Mouse (Mus musculus): ENCODE results near the gene Rit1. TPM values are rescaled to one million over a fixed set of nuclear protein-coding genes. Genes with fewer than 3 reads are reported as not detected.
A peak's percentile ranks its signal among the peaks of the same experiment; 100 is the strongest.

Rit1 gene
- polyA plus RNA-seq, 1 experiment from 2014 or later: 50.3 TPM

DNA sequence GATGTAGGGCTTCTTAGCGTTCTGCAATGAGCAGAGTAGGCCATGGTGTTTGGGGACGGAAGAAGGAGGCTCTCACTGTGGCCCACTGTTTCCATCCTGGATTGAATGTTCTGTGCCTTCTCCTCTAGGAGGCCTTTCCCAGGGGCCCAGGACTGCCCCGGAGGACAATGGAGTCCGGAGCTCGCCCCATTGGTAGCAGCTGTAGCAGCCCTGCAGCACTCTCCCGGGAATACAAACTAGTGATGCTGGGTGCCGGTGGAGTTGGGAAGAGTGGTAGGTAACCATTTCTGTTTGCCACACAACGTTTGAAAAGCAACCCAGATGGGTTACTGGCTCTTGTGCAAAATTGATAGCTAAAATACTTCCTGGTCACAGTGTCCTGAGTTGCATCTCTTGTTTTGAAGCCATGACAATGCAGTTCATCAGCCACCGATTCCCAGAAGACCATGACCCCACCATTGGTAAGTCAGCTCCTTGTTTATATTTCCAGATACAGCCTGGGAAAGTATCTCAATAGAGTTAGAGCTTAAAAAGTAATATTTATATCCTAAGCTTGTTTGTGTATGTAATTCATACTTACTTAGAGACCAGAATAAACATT, 660 bp downstream of the Rit1 start:
- WGBS: 11% methylated on average over 9 of the region's 9 CpGs
- Histone ChIP-seq H3K27ac (ENCODE audit: low read depth, low read length) (0 out of 2 replicates have a peak overlapping the region, but pooled peaks have one; percentile 23), H3K4me1 (ENCODE audit: control insufficient read depth, insufficient read depth, low read length) (peaks cover 3% of the 10 kb centered on the region; the same call in 1 of the 2 replicates), H3K9me3 (ENCODE audit: control insufficient read depth, low read length) (no peaks in the 10 kb centered on the region), H3K27me3 (ENCODE audit: control insufficient read depth, insufficient read depth, low read length) (no peaks in the 10 kb centered on the region), H3K9ac (ENCODE audit: low read length) (peak overlapping the region; percentile 69), H3K4me3 (ENCODE audit: low read depth, low read length) (peak overlapping the region; percentile 74), H3K4me2 (ENCODE audit: low read depth) (peak overlapping the region; percentile 79), H3K36me3 (ENCODE audit: control insufficient read depth, insufficient read depth, low read length) (peaks cover 2% of the 10 kb centered on the region)
- DNase-seq (ENCODE audit: low spot score) (peak; percentile 50), ATAC-seq (ENCODE audit: insufficient read depth, low FRiP score, low TSS enrichment) (peak; percentile 49; the same call in 1 of the 2 replicates)

DNA sequence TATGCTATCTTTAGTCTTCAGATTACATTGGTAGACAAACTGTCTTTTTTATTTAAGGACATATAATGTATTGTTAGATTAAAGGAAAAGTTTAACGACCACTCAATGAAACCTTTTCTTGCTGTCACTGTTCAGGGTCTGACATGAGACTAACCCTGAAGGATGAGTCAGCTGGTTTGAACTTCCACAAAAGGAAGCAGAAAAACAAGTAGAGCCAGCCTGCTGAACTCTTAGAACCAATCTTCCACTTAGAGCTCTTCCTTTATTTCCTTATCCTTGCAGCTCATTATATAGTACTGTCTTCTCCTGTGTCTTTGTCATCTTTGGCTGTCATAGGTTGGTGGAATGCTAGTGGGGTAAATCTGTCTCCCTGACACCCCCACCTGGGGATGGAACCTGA, 1.2 kb downstream of the Rit1 start:
- H3K9ac ChIP-seq (ENCODE audit: low read length): 0 out of 2 replicates have a peak overlapping the region, but pooled peaks have one; percentile 23
- WGBS: 79% methylated on average over 1 of the region's 1 CpGs
- peaks cover 3% of the 10 kb centered on the region; the same call in 1 of the 2 replicates for H3K4me1 ChIP-seq (ENCODE audit: control insufficient read depth, insufficient read depth, low read length)
- no peaks in the 10 kb centered on the region for H3K9me3 ChIP-seq (ENCODE audit: control insufficient read depth, low read length)
- no peak overlapping the region for H3K27ac ChIP-seq (ENCODE audit: low read depth, low read length)
- peaks cover 2% of the 10 kb centered on the region; the same call in 1 of the 2 replicates for H3K36me3 ChIP-seq (ENCODE audit: control insufficient read depth, insufficient read depth, low read length)
- peak overlapping the region; percentile 14; the same call in 1 of the 2 replicates for H3K4me3 ChIP-seq (ENCODE audit: low read depth, low read length)
- DNase-seq (ENCODE audit: low spot score) (no peak), ATAC-seq (ENCODE audit: insufficient read depth, low FRiP score, low TSS enrichment) (no peak)
- H3K4me2 ChIP-seq (ENCODE audit: low read depth): peak overlapping the region; percentile 14; the same call in 1 of the 2 replicates
- H3K27me3 ChIP-seq (ENCODE audit: control insufficient read depth, insufficient read depth, low read length): no peaks in the 10 kb centered on the region

DNA sequence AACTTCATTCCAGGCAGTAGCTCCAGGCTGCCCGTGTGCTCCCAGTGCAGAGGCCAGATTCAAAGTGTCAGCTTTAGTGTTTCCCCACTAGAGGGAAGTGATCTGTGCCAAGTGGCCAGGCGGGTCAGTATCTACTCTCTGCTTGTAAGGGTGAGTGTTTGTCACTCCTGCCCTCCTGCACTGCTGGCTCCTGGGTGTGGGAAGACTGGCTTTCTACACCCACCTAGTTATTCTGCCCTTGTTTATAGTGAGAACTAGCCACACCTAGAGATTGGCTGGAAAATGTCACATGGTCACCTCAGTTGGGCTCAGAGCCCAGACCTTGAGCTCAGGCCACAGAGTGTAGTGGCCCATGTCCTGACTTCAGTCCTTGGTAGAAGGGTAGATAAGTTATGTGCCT, 2.5 kb downstream of the Rit1 start:
- H3K4me3 ChIP-seq (ENCODE audit: low read depth, low read length): no peak overlapping the region
- H3K9me3 ChIP-seq (ENCODE audit: control insufficient read depth, low read length): no peaks in the 10 kb centered on the region
- 80% methylated on average over 2 of the region's 2 CpGs for WGBS
- no peak overlapping the region for H3K9ac ChIP-seq (ENCODE audit: low read length)
- DNase-seq (ENCODE audit: low spot score): no peak
- H3K4me1 ChIP-seq (ENCODE audit: control insufficient read depth, insufficient read depth, low read length): peaks cover 3% of the 10 kb centered on the region; the same call in 1 of the 2 replicates
- no peak overlapping the region for H3K4me2 ChIP-seq (ENCODE audit: low read depth)
- H3K27ac ChIP-seq (ENCODE audit: low read depth, low read length): no peak overlapping the region
- H3K36me3 ChIP-seq (ENCODE audit: control insufficient read depth, insufficient read depth, low read length): no peaks in the 10 kb centered on the region
- no peak for ATAC-seq (ENCODE audit: insufficient read depth, low FRiP score, low TSS enrichment)
- H3K27me3 ChIP-seq (ENCODE audit: control insufficient read depth, insufficient read depth, low read length): no peaks in the 10 kb centered on the region

DNA sequence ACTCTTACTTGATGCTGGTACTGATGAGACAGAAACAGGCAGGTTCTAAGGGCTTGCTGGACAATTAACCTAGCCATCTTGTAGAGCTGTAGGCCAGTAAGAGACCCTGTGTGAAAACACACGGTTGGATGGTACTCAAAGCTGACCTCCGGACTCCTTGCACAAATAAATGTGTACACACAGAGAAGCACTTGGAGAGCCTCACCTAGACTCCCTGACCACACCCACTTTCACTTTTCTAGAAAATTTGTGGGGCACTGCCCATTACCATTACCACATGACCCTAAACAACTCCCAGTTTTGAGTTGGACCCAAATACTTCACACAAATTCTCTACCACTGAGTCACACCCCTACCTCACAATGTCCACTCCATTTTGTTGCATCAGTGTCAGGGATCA, 19.9 kb downstream of the Rit1 start:
- no peak for ATAC-seq (ENCODE audit: insufficient read depth, low FRiP score, low TSS enrichment)
- H3K9me3 ChIP-seq (ENCODE audit: control insufficient read depth, low read length): no peaks in the 10 kb centered on the region
- H3K27me3 ChIP-seq (ENCODE audit: control insufficient read depth, insufficient read depth, low read length): no peaks in the 10 kb centered on the region
- no peak overlapping the region for H3K4me3 ChIP-seq (ENCODE audit: low read depth, low read length)
- H3K27ac ChIP-seq (ENCODE audit: low read depth, low read length): no peak overlapping the region
- no peak overlapping the region for H3K4me2 ChIP-seq (ENCODE audit: low read depth)
- H3K4me1 ChIP-seq (ENCODE audit: control insufficient read depth, insufficient read depth, low read length): no peaks in the 10 kb centered on the region
- no peak for DNase-seq (ENCODE audit: low spot score)
- 90% methylated on average over 2 of the region's 2 CpGs for WGBS
- H3K9ac ChIP-seq (ENCODE audit: low read length): no peak overlapping the region
- H3K36me3 ChIP-seq (ENCODE audit: control insufficient read depth, insufficient read depth, low read length): no peaks in the 10 kb centered on the region

DNA sequence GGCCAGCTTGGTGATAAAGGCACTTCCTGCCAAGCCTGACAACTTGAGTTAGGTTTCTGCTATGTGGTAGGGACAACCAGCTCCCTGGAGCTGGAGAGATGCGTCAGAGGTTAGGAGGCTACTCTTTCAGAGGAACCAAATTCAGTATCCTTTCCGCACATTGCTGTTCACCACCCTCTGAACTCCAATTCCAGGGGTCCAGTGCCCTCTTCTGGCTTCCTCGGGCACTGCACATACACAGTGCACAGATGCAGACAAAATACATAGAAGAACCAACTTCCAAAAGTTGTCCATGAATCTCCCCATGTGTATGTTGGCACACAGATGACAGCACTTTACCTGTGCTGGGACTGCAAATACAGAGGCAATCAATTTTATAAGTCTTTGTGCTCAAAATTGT, 22.0 kb downstream of the Rit1 start:
- ATAC-seq (ENCODE audit: insufficient read depth, low FRiP score, low TSS enrichment): no peak
- Histone ChIP-seq H3K27me3 (ENCODE audit: control insufficient read depth, insufficient read depth, low read length) (no peaks in the 10 kb centered on the region), H3K9ac (ENCODE audit: low read length) (no peak overlapping the region), H3K4me2 (ENCODE audit: low read depth) (no peak overlapping the region), H3K36me3 (ENCODE audit: control insufficient read depth, insufficient read depth, low read length) (peaks cover 2% of the 10 kb centered on the region), H3K27ac (ENCODE audit: low read depth, low read length) (no peak overlapping the region), H3K4me1 (ENCODE audit: control insufficient read depth, insufficient read depth, low read length) (no peaks in the 10 kb centered on the region), H3K4me3 (ENCODE audit: low read depth, low read length) (no peak overlapping the region), H3K9me3 (ENCODE audit: control insufficient read depth, low read length) (no peaks in the 10 kb centered on the region)
- 59% methylated on average over 3 of the region's 3 CpGs for WGBS
- peak; percentile 41 for DNase-seq (ENCODE audit: low spot score)

DNA sequence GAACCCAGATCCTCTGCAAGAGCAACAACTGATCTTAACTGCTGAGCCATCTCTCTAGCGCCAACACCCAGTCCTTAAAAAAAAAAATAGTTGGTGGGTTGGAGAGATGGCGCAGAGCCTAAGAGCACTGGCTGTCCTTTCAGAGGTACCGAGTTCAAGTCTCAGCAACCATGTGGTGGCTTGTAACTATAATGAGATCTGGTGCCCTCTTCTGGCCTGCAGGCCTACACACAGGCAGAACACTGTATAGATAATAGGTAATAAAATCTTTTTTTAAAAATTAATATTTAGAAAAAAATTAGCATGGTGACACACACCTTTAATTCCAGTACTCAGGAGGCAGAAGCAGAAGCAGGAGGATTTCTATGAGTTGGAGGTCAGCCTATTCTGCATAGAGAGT, 23.5 kb downstream of the Rit1 start:
- Histone ChIP-seq H3K9ac (ENCODE audit: low read length) (no peak overlapping the region), H3K4me1 (ENCODE audit: control insufficient read depth, insufficient read depth, low read length) (no peaks in the 10 kb centered on the region), H3K27ac (ENCODE audit: low read depth, low read length) (no peak overlapping the region), H3K36me3 (ENCODE audit: control insufficient read depth, insufficient read depth, low read length) (peaks cover 2% of the 10 kb centered on the region), H3K9me3 (ENCODE audit: control insufficient read depth, low read length) (no peaks in the 10 kb centered on the region), H3K4me3 (ENCODE audit: low read depth, low read length) (no peak overlapping the region), H3K27me3 (ENCODE audit: control insufficient read depth, insufficient read depth, low read length) (no peaks in the 10 kb centered on the region), H3K4me2 (ENCODE audit: low read depth) (no peak overlapping the region)
- ATAC-seq (ENCODE audit: insufficient read depth, low FRiP score, low TSS enrichment) (no peak), DNase-seq (ENCODE audit: low spot score) (no peak)
- 93% methylated on average over 3 of the region's 3 CpGs for WGBS

DNA sequence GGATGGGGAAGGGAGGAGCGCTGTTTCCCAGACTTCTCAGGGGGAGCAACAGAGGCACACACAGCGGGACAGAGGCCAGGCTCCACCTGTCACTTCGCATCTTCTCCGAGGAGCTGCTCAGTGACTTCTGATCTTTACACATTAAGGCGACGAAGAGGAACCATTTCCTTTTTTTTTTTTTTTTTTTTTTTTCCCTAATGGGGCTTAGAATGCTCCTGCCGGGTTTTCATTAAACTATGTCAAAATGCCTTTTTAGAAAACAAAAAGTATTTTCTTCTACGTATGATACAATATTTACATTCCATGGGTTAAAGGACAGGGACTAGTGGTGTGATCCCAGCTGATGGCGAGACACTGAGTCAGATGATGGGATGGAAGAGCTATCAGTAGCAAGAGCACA, 28.9 kb downstream of the Rit1 start:
- Histone ChIP-seq H3K27ac (ENCODE audit: low read depth, low read length) (no peak overlapping the region), H3K4me3 (ENCODE audit: low read depth, low read length) (no peak overlapping the region), H3K36me3 (ENCODE audit: control insufficient read depth, insufficient read depth, low read length) (peaks cover 39% of the 10 kb centered on the region), H3K9me3 (ENCODE audit: control insufficient read depth, low read length) (peaks cover 10% of the 10 kb centered on the region; the same call in 1 of the 2 replicates), H3K9ac (ENCODE audit: low read length) (no peak overlapping the region), H3K4me1 (ENCODE audit: control insufficient read depth, insufficient read depth, low read length) (no peaks in the 10 kb centered on the region), H3K4me2 (ENCODE audit: low read depth) (no peak overlapping the region), H3K27me3 (ENCODE audit: control insufficient read depth, insufficient read depth, low read length) (no peaks in the 10 kb centered on the region)
- ATAC-seq (ENCODE audit: insufficient read depth, low FRiP score, low TSS enrichment) (no peak), DNase-seq (ENCODE audit: low spot score) (no peak)
- WGBS: 93% methylated on average over 9 of the region's 9 CpGs

DNA sequence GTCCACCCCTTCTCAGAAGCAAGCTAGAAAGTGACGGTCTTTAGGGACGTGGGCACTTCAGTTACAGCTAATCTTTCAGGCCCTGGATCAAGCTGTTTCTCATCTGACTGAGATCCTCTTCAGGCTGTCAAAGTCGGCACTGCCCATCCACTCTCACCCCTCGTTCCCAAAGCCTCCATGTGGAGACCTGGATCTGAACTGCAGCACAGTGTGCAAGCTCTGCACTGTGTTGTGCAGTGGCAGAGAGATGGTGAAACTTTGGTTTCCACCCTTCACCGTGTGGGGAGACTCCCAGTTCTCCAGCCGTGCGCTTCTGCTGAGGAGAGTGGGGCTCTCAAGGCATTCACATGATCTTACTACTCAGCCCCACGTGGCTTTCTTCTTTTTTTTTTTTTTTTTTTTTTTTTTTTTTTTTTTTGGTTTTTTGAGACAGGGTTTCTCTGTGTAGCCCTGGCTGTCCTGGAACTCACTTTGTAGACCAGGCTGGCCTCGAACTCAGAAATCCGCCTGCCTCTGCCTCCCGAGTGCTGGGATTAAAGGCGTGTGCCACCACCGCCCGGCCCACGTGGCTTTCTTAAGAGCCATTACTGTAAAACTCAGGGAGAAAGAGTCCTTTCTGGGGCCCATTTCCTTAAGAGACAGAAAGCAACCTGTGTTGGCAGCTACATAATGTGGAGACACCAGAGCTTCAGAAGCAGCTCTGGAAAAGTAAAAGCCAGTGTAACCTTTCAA, 29.7 kb downstream of the Rit1 start:
- H3K36me3 ChIP-seq (ENCODE audit: control insufficient read depth, insufficient read depth, low read length): peaks cover 40% of the 10 kb centered on the region
- DNase-seq (ENCODE audit: low spot score) (no peak), ATAC-seq (ENCODE audit: insufficient read depth, low FRiP score, low TSS enrichment) (no peak)
- H3K4me1 ChIP-seq (ENCODE audit: control insufficient read depth, insufficient read depth, low read length): no peaks in the 10 kb centered on the region
- H3K9ac ChIP-seq (ENCODE audit: low read length): no peak overlapping the region
- H3K4me2 ChIP-seq (ENCODE audit: low read depth): no peak overlapping the region
- H3K27ac ChIP-seq (ENCODE audit: low read depth, low read length): no peak overlapping the region
- H3K27me3 ChIP-seq (ENCODE audit: control insufficient read depth, insufficient read depth, low read length): no peaks in the 10 kb centered on the region
- WGBS: 94% methylated on average over 15 of the region's 15 CpGs
- H3K9me3 ChIP-seq (ENCODE audit: control insufficient read depth, low read length): peaks cover 10% of the 10 kb centered on the region; the same call in 1 of the 2 replicates
- no peak overlapping the region for H3K4me3 ChIP-seq (ENCODE audit: low read depth, low read length)

DNA sequence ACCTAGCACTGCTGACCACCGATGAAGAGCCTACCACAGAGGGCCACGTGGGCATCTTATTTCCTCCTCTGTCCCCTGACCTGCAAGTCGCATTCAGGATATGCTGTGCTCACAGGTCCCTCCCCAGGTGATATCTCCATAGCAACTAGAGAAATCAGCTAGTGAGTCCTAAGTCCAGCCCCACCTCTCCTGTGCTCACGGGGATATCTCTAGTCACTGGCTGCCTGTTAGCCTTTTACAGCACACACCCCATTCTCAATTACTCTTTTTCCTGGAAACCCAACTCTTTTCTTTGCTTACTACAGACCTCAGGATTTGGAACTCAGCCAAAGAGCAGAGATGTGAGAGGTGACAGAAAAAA, 30.2 kb downstream of the Rit1 start:
- peaks cover 10% of the 10 kb centered on the region; the same call in 1 of the 2 replicates for H3K9me3 ChIP-seq (ENCODE audit: control insufficient read depth, low read length)
- peaks cover 40% of the 10 kb centered on the region for H3K36me3 ChIP-seq (ENCODE audit: control insufficient read depth, insufficient read depth, low read length)
- H3K4me3 ChIP-seq (ENCODE audit: low read depth, low read length): no peak overlapping the region
- WGBS: 94% methylated on average over 4 of the region's 4 CpGs
- ATAC-seq (ENCODE audit: insufficient read depth, low FRiP score, low TSS enrichment) (no peak), DNase-seq (ENCODE audit: low spot score) (no peak)
- no peaks in the 10 kb centered on the region for H3K27me3 ChIP-seq (ENCODE audit: control insufficient read depth, insufficient read depth, low read length)
- H3K4me2 ChIP-seq (ENCODE audit: low read depth): no peak overlapping the region
- no peak overlapping the region for H3K9ac ChIP-seq (ENCODE audit: low read length)
- H3K4me1 ChIP-seq (ENCODE audit: control insufficient read depth, insufficient read depth, low read length): no peaks in the 10 kb centered on the region
- no peak overlapping the region for H3K27ac ChIP-seq (ENCODE audit: low read depth, low read length)

Measured in neural tube, embryonic 11.5 days (tissue).